ENCODE assay signal across 8 mouse cellular contexts in the genomic region with DNA sequence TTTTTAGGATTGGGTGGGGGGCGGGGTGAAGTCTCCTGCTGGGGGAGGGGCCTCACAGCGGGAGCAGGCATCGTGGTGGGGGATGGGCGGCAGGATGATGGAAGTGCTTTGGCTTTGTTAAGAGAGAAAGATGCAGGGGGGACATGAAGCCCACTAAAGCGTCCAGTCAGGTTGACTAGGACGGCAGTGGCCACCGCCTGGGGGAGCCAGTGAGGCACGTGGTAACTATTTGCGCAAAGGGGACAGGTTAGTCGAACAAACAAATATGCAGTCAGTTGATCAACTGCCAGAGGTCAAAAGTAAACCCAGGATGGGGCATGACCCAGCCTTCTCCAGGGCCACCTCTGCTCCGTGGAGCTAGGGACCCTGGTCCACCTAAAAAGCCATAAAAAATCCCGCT. TPM values are rescaled to one million over a fixed set of nuclear protein-coding genes. Genes with fewer than 3 reads are reported as not detected.
DNase-seq lines count a peak whose midpoint lies in the region; TF ChIP-seq lines count a peak whose summit lies in the region.

No protein-coding gene starts in this region.

- no peaks in the 10 kb centered on the region for H3K27me3 ChIP-seq in ES-Bruce4 (ENCODE audit: control insufficient read depth, insufficient read depth, low read length, poor library complexity, severe bottlenecking)
- no peaks in the 10 kb centered on the region for H3K27me3 ChIP-seq in liver, adult 2 months (ENCODE audit: control insufficient read depth, insufficient read depth, low read length)

- peak; percentile 55 for TF ChIP-seq CTCF in ES-Bruce4 (IDR thresholded peaks at IDR 0.05; ENCODE audit: low read depth, low read length)
- peak; percentile 97 for TF ChIP-seq CTCF in liver, adult 2 months (IDR thresholded peaks at IDR 0.05; ENCODE audit: low read depth, low read length)

- no peaks in the 10 kb centered on the region for H3K9me3 ChIP-seq in ES-Bruce4 (replicated peaks; ENCODE audit: control insufficient read depth, insufficient read depth, low read length, poor library complexity, severe bottlenecking)

- H3K27ac ChIP-seq in ES-Bruce4 (ENCODE audit: insufficient read depth, low read length), result no peak overlapping the region
- H3K27ac ChIP-seq in liver, adult 2 months (replicated peaks; ENCODE audit: insufficient read depth, low read depth, low read length), result no peak overlapping the region

- 6% methylated on average over 12 of the region's 12 CpGs for WGBS in liver, adult 2 months

- no peak for TF ChIP-seq POLR2A in ES-Bruce4 (IDR thresholded peaks at IDR 0.05; ENCODE audit: insufficient read depth, low read length)
- TF ChIP-seq POLR2A in liver, adult 2 months (IDR thresholded peaks at IDR 0.05; ENCODE audit: extremely low read depth, insufficient read depth, low read length), result no peak

- H3K9ac ChIP-seq in ES-Bruce4 (ENCODE audit: low read depth, poor library complexity, severe bottlenecking), result no peak overlapping the region
- no peak overlapping the region for H3K9ac ChIP-seq in liver, adult 2 months (ENCODE audit: low read depth, low read length)

- peak; percentile 94 for DNase-seq in heart, adult 11 months
- no peak for DNase-seq in heart, postnatal 25 days (ENCODE audit: low spot score)
- DNase-seq in embryo, embryonic 9.5 days (ENCODE audit: extremely low spot score), result peak; percentile 58
- DNase-seq in heart, postnatal 36 days, result peak; percentile 70 to 83
- peak; percentile 83 for DNase-seq in liver, adult 2 months (ENCODE audit: extremely low read depth, low read depth, low spot score)
- peak; percentile 67 for DNase-seq in retina, embryonic 14.5 days (ENCODE audit: low spot score)
- peak; percentile 75 for DNase-seq in yolk sac, embryonic 10.5 days (ENCODE audit: low spot score)

- no peaks in the 10 kb centered on the region for H3K79me2 ChIP-seq in liver, adult 2 months (ENCODE audit: control insufficient read depth, insufficient read depth, low read length)

- no peaks in the 10 kb centered on the region for H3K4me1 ChIP-seq in ES-Bruce4 (ENCODE audit: control insufficient read depth, insufficient read depth, low read length)
- peaks cover 3% of the 10 kb centered on the region; the same call in 1 of the 2 replicates for H3K4me1 ChIP-seq in liver, adult 2 months (ENCODE audit: control insufficient read depth, insufficient read depth, low read length)

- 0 out of 2 replicates have a peak overlapping the region, but pooled peaks have one; percentile 13 for H3K4me3 ChIP-seq in ES-Bruce4 (ENCODE audit: low read depth, low read length)
- H3K4me3 ChIP-seq in liver, adult 2 months (ENCODE audit: insufficient read depth, low read depth, low read length), result no peak overlapping the region

- intact Hi-C loops in heart, postnatal 25 days (cut with DNase I), result loop anchor here (1.0 to 5.0 kb wide), 3 partner anchors 44 to 143 kb away; a partner anchor contains a TSS
- intact Hi-C loops in heart, postnatal 36 days (cut with DNase I), result loop anchor here (1.0 to 5.0 kb wide), 3 partner anchors 80 to 228 kb away; a partner anchor contains a TSS

- H3K36me3 ChIP-seq in ES-Bruce4 (ENCODE audit: control insufficient read depth, insufficient read depth, low read length, poor library complexity, severe bottlenecking), result no peaks in the 10 kb centered on the region
- H3K36me3 ChIP-seq in liver, adult 2 months (ENCODE audit: control insufficient read depth, insufficient read depth, low read length), result no peaks in the 10 kb centered on the region

- peak; percentile 60; the same call in 1 of the 2 replicates for TF ChIP-seq EP300 in ES-Bruce4 (IDR thresholded peaks at IDR 0.05; ENCODE audit: insufficient read depth, low read depth, low read length)

RNA-seq across cellular contexts. Expression of a gene that starts 0.8 kb away (rescaled TPM):
- total RNA-seq in heart, postnatal 25 days (2021), result not detected
- polyA plus RNA-seq in ES-Bruce4 (2011; ENCODE audit: insufficient read depth, insufficient read length, low read depth, missing spikeins), result 2.8 and 3.4 TPM in 2 replicates
- not detected for total RNA-seq in heart, postnatal 36 days (2021)
- not detected in 2 replicates for total RNA-seq in liver, adult 2 months (2014; rRNA removed)
- 0.04 TPM in 1 of 2 replicates, not detected in the other for polyA plus RNA-seq in liver, adult 2 months (2012; rRNA removed)

RNA-seq across cellular contexts. Expression of a gene that starts 32.8 kb away (rescaled TPM):
- 10 to 100 TPM; 45.5 to 49.2 TPM for total RNA-seq in heart, postnatal 25 days (2021)
- polyA plus RNA-seq in ES-Bruce4 (2011; ENCODE audit: insufficient read depth, insufficient read length, low read depth, missing spikeins), result not detected in 2 replicates
- total RNA-seq in heart, postnatal 36 days (2021), result 10 to 100 TPM; 33.5 to 40.7 TPM
- total RNA-seq in liver, adult 2 months (2014; rRNA removed), result 6.6 and 8.4 TPM in 2 replicates
- polyA plus RNA-seq in liver, adult 2 months (2012; rRNA removed), result 11.8 and 16.2 TPM in 2 replicates
